Comparison of ENCODE assay signal across 15 mouse cellular contexts in genomic region chr3:39900207-39900606, GRCm38 (mm10).
DNase-seq lines count a peak whose midpoint lies in the region; ATAC-seq lines count a peak whose summit lies in the region.
"Had no signal": no experiment of that assay in that cellular context is flagged by ENCODE, and none has a peak within 500 bp of the region (broad histone marks: within the 10 kb centered on the region; RNA-seq: fewer than 3 reads in every experiment).

No protein-coding gene starts in this region.

- H3K27me3 ChIP-seq in kidney, embryonic 15.5 days, result no peaks in the 10 kb centered on the region
- H3K27me3 ChIP-seq: forebrain, embryonic 15.5 days; hindbrain, embryonic 12.5 days had no signal

- no peak overlapping the region for H3K4me2 ChIP-seq in kidney, embryonic 15.5 days
- H3K4me2 ChIP-seq: forebrain, embryonic 15.5 days; hindbrain, embryonic 12.5 days had no signal

- H3K36me3 ChIP-seq in kidney, embryonic 15.5 days, result no peaks in the 10 kb centered on the region
- H3K36me3 ChIP-seq: forebrain, embryonic 15.5 days; hindbrain, embryonic 12.5 days; limb, embryonic 10.5 days had no signal

- H3K4me1 ChIP-seq in kidney, embryonic 15.5 days, result no peaks in the 10 kb centered on the region
- H3K4me1 ChIP-seq: forebrain, embryonic 15.5 days; hindbrain, embryonic 12.5 days had no signal

- H3K27ac ChIP-seq in kidney, embryonic 15.5 days, result no peak overlapping the region
- H3K27ac ChIP-seq: forebrain, embryonic 15.5 days; hindbrain, embryonic 12.5 days; limb, embryonic 10.5 days had no signal

- no peak overlapping the region for H3K4me3 ChIP-seq in kidney, embryonic 15.5 days (replicated peaks)
- H3K4me3 ChIP-seq: forebrain, embryonic 15.5 days; hindbrain, embryonic 12.5 days; limb, embryonic 10.5 days had no signal

- DNase-seq in cerebellum, postnatal 10 days, result peak; percentile 78 to 85
- DNase-seq in cerebellum, adult 11-12 months, result no peak
- DNase-seq in kidney, postnatal 36 days, result peak; percentile 2 to 12
- DNase-seq in NIH3T3 (ENCODE audit: low read depth), result peak; percentile 18
- DNase-seq in heart, postnatal 10 days, result peak; percentile 30 to 33
- DNase-seq in frontal cortex, postnatal 10 days (ENCODE audit: low spot score in 2 of 2), result no peak
- no peak for DNase-seq in spleen, adult 12 weeks (ENCODE audit: low spot score)
- DNase-seq: B cell, adult 2 months; gastrocnemius, postnatal 36 days; kidney, adult 18-20 months had no signal

- intact Hi-C loops in heart, postnatal 10 days (cut with DNase I), result no loop called here

- no peak for ATAC-seq in kidney, embryonic 15.5 days (replicated peaks; ENCODE audit: low FRiP score)
- ATAC-seq: forebrain, embryonic 15.5 days; midbrain, embryonic 16.5 days had no signal

- no peaks in the 10 kb centered on the region for H3K9me3 ChIP-seq in kidney, embryonic 15.5 days (replicated peaks)
- H3K9me3 ChIP-seq: forebrain, embryonic 15.5 days; hindbrain, embryonic 12.5 days; limb, embryonic 10.5 days had no signal

- 78% methylated on average over 2 of the region's 2 CpGs for WGBS in kidney, embryonic 15.5 days

- no peak overlapping the region for H3K9ac ChIP-seq in kidney, embryonic 15.5 days
- H3K9ac ChIP-seq: forebrain, embryonic 15.5 days; hindbrain, embryonic 12.5 days had no signal

Comparison
In these comparisons a context has a peak if more than half of its experiments do, and no peak if none do; other contexts are left out.
1. DNase-seq: peak in cerebellum, postnatal 10 days (2 of 2), kidney, postnatal 36 days (2 of 2), NIH3T3 (single experiment) and heart, postnatal 10 days (2 of 2); none in cerebellum, adult 11-12 months (single experiment), frontal cortex, postnatal 10 days (0 of 2) and spleen, adult 12 weeks (single experiment).